Mouse (Mus musculus) kidney, embryonic 14.5 days (tissue): Measurements from ENCODE around the gene Foxj2. TPM values are rescaled to one million over a fixed set of nuclear protein-coding genes. Genes with fewer than 3 reads are reported as not detected.

Experiments
- ATAC-seq: fragments of 200-750 bp; cut with Nextera tagmentation; 2 replicates; pipeline ENCODE4 v1.8.0; 2017; ENCODE audit warnings: moderate number of reproducible peaks, mild to moderate bottlenecking, moderate TSS enrichment, moderate library complexity; ENCODE audit not compliant: low FRiP score, low TSS enrichment
- H3K27ac ChIP-seq: fragments of 300-500 bp; sonication (generic); 2 replicates; pipeline ENCODE4 v1.5.1; 2014; ENCODE audit warnings: low read depth, mild to moderate bottlenecking, low read length, moderate library complexity, mixed read lengths
- H3K27me3 ChIP-seq: fragments of 300-500 bp; sonication (generic); 2 replicates; pipeline ENCODE4 v1.6.1; 2014; ENCODE audit warnings: mild to moderate bottlenecking, low read length; ENCODE audit not compliant: control insufficient read depth, insufficient read depth
- H3K36me3 ChIP-seq: fragments of 300-500 bp; sonication (generic); 2 replicates; pipeline ENCODE4 v1.6.1; 2014; ENCODE audit warnings: low read length, mixed read lengths; ENCODE audit not compliant: control insufficient read depth, insufficient read depth
- H3K4me1 ChIP-seq: fragments of 300-500 bp; sonication (generic); 2 replicates; pipeline ENCODE4 v1.6.1; 2014; ENCODE audit warnings: low read length, mixed read lengths; ENCODE audit not compliant: control insufficient read depth, insufficient read depth
- H3K4me2 ChIP-seq: fragments of 300-500 bp; sonication (generic); replicated peaks from 2 replicates; pipeline ENCODE4 v1.6.1; 2014; ENCODE audit warnings: low read depth, mild to moderate bottlenecking, low read length
- H3K4me3 ChIP-seq: fragments of 300-500 bp; sonication (generic); 2 replicates; pipeline ENCODE4 v1.5.1; 2014; ENCODE audit warnings: mild to moderate bottlenecking, low read length
- H3K9ac ChIP-seq: fragments of 300-500 bp; sonication (generic); 2 replicates; pipeline ENCODE4 v1.6.1; 2014; ENCODE audit warnings: low read depth, mild to moderate bottlenecking, low read length, moderate library complexity
- H3K9me3 ChIP-seq: fragments of 300-500 bp; sonication (generic); 2 replicates; pipeline ENCODE4 v1.6.1; 2016; ENCODE audit warnings: low read length; ENCODE audit not compliant: control insufficient read depth
- WGBS: fragments of 180-500 bp; shearing (Covaris S2); extraction: QIAGEN DNeasy Blood & Tissue Kit; methylation state at CpG from one replicate; pipeline ENCODE4 v1.1.7; 2014; 5-methylcytosine and 5-hydroxymethylcytosine counted together
- polyA plus RNA-seq: library from polyadenylated mRNA; unstranded; fragments of >200 nt; fragmentation: Nextera tagmentation; extraction: Ambion mirVana; gene quantifications from 2 replicates; pipeline ENCODE4 v1.2.1, GENCODE M21; 2014

The Foxj2 gene
- polyA plus RNA-seq, 1 experiment from 2014 or later: 7.8 TPM

DNA sequence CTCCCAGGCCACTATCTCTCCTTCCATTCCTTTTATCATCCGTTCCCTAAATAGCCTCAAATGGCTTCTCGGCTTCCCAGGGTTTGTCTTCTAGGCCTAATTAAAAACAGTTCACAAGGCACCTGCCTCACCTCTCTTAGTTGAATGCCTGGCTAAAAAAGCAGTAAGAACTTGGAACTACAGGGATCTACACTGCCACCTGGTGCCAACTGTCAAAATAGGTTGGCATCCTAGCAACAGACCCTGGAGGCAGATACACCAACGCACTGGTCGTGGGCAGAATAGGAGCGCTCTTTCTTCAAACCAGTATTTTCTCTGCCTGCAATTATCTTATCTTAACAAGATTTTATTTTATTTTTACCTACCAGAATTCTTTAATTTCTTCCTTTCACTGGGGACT is 33.4 kb upstream of the Foxj2 start:
- no peak overlapping the region for H3K4me2 ChIP-seq
- H3K4me1 ChIP-seq: no peaks in the 10 kb centered on the region
- H3K27me3 ChIP-seq: no peaks in the 10 kb centered on the region
- H3K9ac ChIP-seq: no peak overlapping the region
- 30% methylated on average over 5 of the region's 5 CpGs for WGBS
- no peak for ATAC-seq
- no peaks in the 10 kb centered on the region for H3K9me3 ChIP-seq
- no peak overlapping the region for H3K27ac ChIP-seq
- H3K36me3 ChIP-seq: no peaks in the 10 kb centered on the region
- H3K4me3 ChIP-seq: no peak overlapping the region

DNA sequence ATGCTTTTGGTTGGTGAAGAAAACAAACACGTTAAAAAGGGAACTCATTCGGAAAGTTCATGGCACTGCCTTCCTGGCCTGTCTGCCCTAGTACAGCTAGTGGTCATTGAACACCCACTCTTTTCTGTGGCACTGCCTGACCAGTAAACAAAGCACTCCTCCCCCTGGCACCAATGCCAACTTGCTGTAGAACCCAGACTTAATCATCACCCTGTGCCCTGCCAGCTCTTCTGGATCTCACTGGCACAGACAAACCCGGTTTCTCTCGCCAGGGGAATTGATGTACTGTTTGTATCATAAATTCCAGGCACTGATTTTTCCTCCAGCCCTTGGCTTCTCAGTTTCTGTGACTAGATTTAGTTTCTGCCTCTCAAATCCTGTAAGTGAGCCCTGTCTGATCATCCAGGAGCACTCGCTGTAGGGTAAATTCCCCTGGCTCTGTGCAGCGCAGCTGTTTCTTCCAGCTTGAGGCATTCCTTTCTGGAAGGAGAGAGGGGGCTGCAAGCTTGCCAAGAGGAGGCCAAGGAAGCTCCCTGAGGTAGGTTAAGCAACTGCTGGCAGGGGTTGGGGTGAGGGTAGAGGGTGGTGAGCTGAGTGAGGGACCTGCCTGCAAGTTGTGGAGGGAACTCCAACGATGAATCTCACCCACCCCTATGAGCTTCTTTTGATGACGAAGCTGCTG is 24.3 kb upstream of the Foxj2 start:
- H3K4me2 ChIP-seq: no peak overlapping the region
- no peak overlapping the region for H3K4me3 ChIP-seq
- no peak for ATAC-seq
- H3K27ac ChIP-seq: no peak overlapping the region
- no peaks in the 10 kb centered on the region for H3K36me3 ChIP-seq
- H3K27me3 ChIP-seq: no peaks in the 10 kb centered on the region
- H3K9ac ChIP-seq: no peak overlapping the region
- no peaks in the 10 kb centered on the region for H3K9me3 ChIP-seq
- WGBS: 74% methylated on average over 8 of the region's 8 CpGs
- no peaks in the 10 kb centered on the region for H3K4me1 ChIP-seq

DNA sequence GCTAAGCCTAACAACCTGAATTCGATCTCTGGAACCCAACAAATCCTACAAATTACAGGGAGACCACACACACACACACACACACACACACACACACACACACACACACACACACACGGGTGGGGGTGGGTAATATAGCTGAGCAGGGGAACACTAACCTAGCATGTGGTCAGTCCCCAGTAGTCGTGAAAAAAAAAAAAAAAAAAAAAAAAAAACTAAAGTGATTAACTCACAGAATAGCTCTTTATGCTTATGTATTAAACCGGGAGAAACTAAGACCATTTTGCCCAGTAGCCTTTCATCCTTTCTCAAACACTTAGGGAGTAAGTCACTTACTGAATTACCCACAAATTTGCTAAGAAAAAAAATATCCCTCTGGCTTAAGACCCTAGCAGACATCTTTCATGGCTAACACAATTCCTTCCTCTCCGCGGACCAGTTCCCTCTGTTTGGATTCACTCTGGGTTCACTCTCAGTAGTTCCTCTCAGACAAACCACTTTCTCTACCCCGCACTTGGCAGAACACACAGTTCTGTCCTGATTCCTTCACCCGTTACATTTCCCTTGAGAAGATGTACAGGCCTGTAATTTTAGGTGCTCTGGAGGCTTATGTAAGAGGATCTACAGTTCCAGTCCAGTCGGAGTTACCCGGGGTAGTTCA is 18.9 kb upstream of the Foxj2 start:
- H3K4me2 ChIP-seq: peak overlapping the region; percentile 94
- peak overlapping the region; percentile 69 for H3K9ac ChIP-seq
- no peaks in the 10 kb centered on the region for H3K4me1 ChIP-seq
- peaks cover 7% of the 10 kb centered on the region for H3K27me3 ChIP-seq
- ATAC-seq: no peak
- no peaks in the 10 kb centered on the region for H3K9me3 ChIP-seq
- peak overlapping the region; percentile 54 for H3K4me3 ChIP-seq
- H3K27ac ChIP-seq: no peak overlapping the region
- 38% methylated on average over 10 of the region's 10 CpGs for WGBS
- H3K36me3 ChIP-seq: no peaks in the 10 kb centered on the region

DNA sequence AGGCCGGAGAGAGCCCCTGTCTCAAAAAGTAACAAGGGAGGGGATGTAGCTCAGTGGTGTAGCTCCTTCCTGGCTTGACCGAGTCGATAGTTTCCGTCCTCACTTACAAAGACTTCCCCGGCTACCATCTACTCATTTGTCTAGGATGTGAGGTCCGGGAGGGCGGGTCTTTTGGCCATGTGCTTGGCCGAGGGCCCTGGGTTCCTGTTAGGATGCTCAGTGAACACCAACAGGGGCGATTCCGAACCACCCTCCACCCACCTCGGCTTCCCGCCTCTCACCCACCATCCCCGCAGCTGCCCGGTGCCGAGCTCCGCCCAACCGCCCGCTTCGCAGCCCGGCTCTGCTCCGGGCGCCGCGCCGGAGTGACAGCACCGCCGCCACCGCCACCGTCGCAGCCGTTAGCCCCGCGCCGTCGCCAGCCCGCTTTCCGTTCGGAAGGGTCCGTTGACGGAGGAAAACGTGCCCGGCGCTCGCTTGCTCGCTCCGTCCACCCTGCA is 18.4 kb upstream of the Foxj2 start, which contains the start of gene Slc2a3:
Gene Slc2a3, minus strand, starts transcription at position 340 of the 500 bp plus-strand sequence.
- H3K9me3 ChIP-seq: no peaks in the 10 kb centered on the region
- peak within 1 kb of the TSS; percentile 54 for H3K4me3 ChIP-seq
- WGBS: under 1% methylated on average over 40 of the region's 46 CpGs
- no peaks in the 10 kb centered on the region for H3K36me3 ChIP-seq
- peak within 1 kb of the TSS; percentile 94 for H3K4me2 ChIP-seq
- ATAC-seq: peak; percentile 73
- H3K27me3 ChIP-seq: peaks cover 7% of the 10 kb centered on the region
- H3K27ac ChIP-seq: no peak within 1 kb of the TSS
- H3K9ac ChIP-seq: peak within 1 kb of the TSS; percentile 69
- H3K4me1 ChIP-seq: no peaks in the 10 kb centered on the region

DNA sequence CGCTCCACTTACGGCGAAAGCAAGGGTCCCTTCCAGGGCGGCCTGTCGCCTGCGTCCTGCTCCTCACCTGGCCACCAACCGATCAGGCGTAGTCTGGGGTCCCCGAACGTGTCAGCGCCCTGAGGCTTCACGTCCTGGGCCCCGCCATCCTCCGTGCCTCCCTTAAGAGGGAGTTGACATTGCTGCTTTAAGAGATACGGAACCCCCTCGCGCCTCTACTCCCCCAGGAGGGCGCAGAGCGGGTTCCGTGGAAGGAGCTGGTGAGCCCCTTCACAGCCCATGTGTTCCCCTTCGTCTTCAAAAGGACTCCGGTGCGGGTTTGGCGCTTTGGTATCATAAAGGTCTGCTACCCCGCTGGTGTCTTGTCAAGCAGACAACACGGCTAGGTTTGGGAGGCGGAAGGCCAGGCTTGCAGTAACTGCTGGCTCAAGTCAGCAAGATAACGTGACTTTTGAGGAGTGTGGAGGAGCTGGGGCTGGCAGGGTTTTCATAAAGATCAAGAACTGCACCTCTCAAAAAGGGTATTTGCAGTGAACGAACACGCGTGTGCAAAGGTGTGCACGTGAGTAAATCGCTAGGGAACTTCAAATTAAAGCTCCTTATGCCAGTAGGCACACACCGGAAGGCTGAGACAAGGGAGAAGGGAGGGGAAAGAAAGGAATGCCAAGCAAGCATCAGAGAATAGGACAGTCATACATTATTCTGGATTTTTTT is 17.8 kb upstream of the Foxj2 start:
- H3K4me3 ChIP-seq: peak overlapping the region; percentile 54
- H3K27ac ChIP-seq: no peak overlapping the region
- H3K4me2 ChIP-seq: peak overlapping the region; percentile 94
- H3K9me3 ChIP-seq: no peaks in the 10 kb centered on the region
- ATAC-seq: peak; percentile 50
- 4% methylated on average over 34 of the region's 34 CpGs for WGBS
- peak overlapping the region; percentile 69 for H3K9ac ChIP-seq
- H3K27me3 ChIP-seq: peaks cover 7% of the 10 kb centered on the region
- no peaks in the 10 kb centered on the region for H3K36me3 ChIP-seq
- no peaks in the 10 kb centered on the region for H3K4me1 ChIP-seq

DNA sequence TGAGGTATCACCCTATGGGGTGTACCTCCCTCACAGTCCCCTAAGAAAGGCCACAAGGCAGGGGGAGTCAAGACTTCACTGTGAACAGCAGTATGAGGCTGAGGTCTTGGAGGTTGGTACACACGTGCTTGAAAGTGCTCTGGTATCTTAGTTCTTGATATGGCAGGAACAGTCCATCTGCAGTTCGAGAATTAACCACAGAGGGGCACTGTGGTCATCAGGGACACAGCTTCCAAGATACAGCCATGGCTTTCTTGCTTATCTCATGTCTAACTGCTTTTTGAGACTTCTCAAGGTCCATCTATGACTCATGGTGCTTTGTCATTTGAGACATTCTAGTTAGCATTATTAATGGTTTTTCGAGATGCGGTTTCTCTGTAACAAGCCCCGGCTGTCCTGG is 15.3 kb upstream of the Foxj2 start:
- Histone ChIP-seq H3K4me3 (no peak overlapping the region), H3K9me3 (no peaks in the 10 kb centered on the region), H3K27me3 (peaks cover 7% of the 10 kb centered on the region), H3K27ac (no peak overlapping the region), H3K4me1 (no peaks in the 10 kb centered on the region), H3K9ac (no peak overlapping the region), H3K36me3 (no peaks in the 10 kb centered on the region), H3K4me2 (no peak overlapping the region)
- 26% methylated on average over 5 of the region's 5 CpGs for WGBS
- no peak for ATAC-seq

DNA sequence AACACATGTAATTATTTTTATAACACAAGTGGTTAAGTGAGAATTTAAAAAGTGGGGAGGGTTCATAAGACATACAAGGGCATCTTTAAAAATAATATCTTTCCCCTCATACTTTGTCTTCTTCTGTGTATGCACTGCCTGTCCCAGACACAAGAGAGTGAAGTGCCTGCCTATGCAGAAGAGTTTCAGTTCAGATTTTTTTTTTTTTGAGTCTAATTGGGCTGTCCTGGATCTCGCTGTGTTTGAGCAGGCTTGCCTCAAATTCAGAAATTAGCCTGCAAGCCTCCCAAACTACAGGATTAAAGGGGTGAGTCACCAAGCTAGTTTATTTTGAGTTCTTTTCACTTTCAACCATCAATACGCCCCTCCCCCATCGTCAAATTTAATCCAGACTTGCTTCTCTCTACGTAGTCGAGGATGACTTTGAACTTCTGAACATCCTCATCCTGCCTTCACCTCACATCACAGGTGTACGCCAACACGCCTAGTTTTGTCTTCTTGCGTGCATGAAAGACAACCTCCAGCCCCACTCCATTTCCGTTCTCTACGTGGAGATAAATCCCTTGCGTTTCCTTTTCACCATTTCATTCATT is 9.6 kb upstream of the Foxj2 start:
- Histone ChIP-seq H3K4me3 (peak overlapping the region; percentile 54), H3K4me2 (peak overlapping the region; percentile 48), H3K27ac (peak overlapping the region; percentile 99), H3K27me3 (no peaks in the 10 kb centered on the region), H3K36me3 (no peaks in the 10 kb centered on the region), H3K9me3 (no peaks in the 10 kb centered on the region), H3K9ac (peak overlapping the region; percentile 58), H3K4me1 (peaks cover 5% of the 10 kb centered on the region; the same call in 1 of the 2 replicates)
- WGBS: under 1% methylated on average over 11 of the region's 11 CpGs
- no peak for ATAC-seq

DNA sequence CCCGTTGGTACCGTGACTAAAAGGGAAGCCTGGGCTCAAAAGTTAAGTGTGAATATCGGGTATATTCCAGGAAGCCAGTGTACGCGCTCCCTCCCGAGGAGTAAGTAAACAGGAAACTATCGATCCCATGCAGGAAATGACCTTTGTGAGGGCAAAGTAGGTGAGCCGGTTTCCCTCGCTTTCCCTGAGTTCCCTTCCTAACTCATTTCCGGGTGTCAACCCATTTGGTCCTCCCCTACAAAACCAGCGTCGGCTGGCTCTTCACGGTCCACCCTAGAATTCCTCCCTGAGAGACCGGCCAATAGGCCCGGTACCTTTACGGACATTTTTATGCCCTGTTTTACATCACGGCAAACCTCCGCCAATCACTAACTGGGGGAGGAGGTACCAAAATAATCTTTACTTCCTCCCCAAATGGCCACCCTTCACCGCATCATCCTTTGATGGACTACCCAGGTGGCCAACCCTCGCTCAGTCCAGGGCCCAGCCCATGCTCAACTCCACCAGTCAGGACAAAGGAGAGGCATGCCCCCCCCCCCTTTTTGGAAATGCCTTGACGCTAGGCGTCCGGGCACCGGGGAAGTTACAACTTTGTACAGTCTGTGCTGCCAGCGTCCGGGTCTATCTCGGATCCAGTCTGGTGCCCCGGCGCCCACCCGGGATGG is 9.0 kb upstream of the Foxj2 start:
- Histone ChIP-seq H3K36me3 (no peaks in the 10 kb centered on the region), H3K27ac (peak overlapping the region; percentile 99), H3K4me1 (peaks cover 5% of the 10 kb centered on the region; the same call in 1 of the 2 replicates), H3K4me2 (peak overlapping the region; percentile 48), H3K4me3 (peak overlapping the region; percentile 54), H3K27me3 (no peaks in the 10 kb centered on the region), H3K9me3 (no peaks in the 10 kb centered on the region), H3K9ac (peak overlapping the region; percentile 82)
- under 1% methylated on average over 30 of the region's 30 CpGs for WGBS
- peak; percentile 99 for ATAC-seq
